In genomic region chr5:24821403-24821841, GRCm38 (mm10) we compare ENCODE assay signal across 11 mouse cellular contexts. TPM values are rescaled to one million over a fixed set of nuclear protein-coding genes. Genes with fewer than 3 reads are reported as not detected.
A peak's percentile ranks its signal among the peaks of the same experiment; 100 is the strongest.
DNase-seq lines count a peak whose midpoint lies in the region; ATAC-seq and TF ChIP-seq lines count a peak whose summit lies in the region.
"Had no signal": no experiment of that assay in that cellular context is flagged by ENCODE, and none has a peak within 500 bp of the region (broad histone marks: within the 10 kb centered on the region; RNA-seq: fewer than 3 reads in every experiment).

No protein-coding gene starts in this region.

- no peak overlapping the region for H3K4me3 ChIP-seq in lung, postnatal 0 days (ENCODE audit: low read depth, low read length)
- no peak overlapping the region for H3K4me3 ChIP-seq in stomach, embryonic 14.5 days (ENCODE audit: low read depth, low read length)
- H3K4me3 ChIP-seq: heart, adult 2 months; limb, embryonic 13.5 days had no signal

- ATAC-seq in frontal cortex, adult (ENCODE audit: low TSS enrichment): peak; percentile 68
- peak; percentile 49 for ATAC-seq in lung, postnatal 0 days
- ATAC-seq in stomach, embryonic 14.5 days (ENCODE audit: insufficient number of reproducible peaks, insufficient read depth, low FRiP score, low read depth): peak; percentile 61; the same call in 1 of the 2 replicates

- no peak overlapping the region for H3K9ac ChIP-seq in lung, postnatal 0 days (replicated peaks; ENCODE audit: low read depth)
- H3K9ac ChIP-seq in stomach, embryonic 14.5 days (replicated peaks; ENCODE audit: low read depth, low read length): no peak overlapping the region
- H3K9ac ChIP-seq: limb, embryonic 13.5 days had no signal

- no peak for TF ChIP-seq CTCF in lung, postnatal 0 days (IDR thresholded peaks at IDR 0.05)

- no peak overlapping the region for H3K4me2 ChIP-seq in lung, postnatal 0 days (replicated peaks; ENCODE audit: low read depth, low read length)
- no peak overlapping the region for H3K4me2 ChIP-seq in stomach, embryonic 14.5 days (replicated peaks; ENCODE audit: low read depth, low read length)
- H3K4me2 ChIP-seq: limb, embryonic 13.5 days had no signal

- TF ChIP-seq EP300 in lung, postnatal 0 days (IDR thresholded peaks at IDR 0.05): no peak

- peaks cover 5% of the 10 kb centered on the region; the same call in 1 of the 2 replicates for H3K36me3 ChIP-seq in lung, postnatal 0 days (ENCODE audit: insufficient read depth, low read length)
- peaks cover 13% of the 10 kb centered on the region for H3K36me3 ChIP-seq in stomach, embryonic 14.5 days (ENCODE audit: control insufficient read depth, insufficient read depth, low read length)

- 60% methylated on average over 3 of the region's 3 CpGs for WGBS in lung, postnatal 0 days
- WGBS in stomach, embryonic 14.5 days: 66% methylated on average over 3 of the region's 3 CpGs

- peaks cover 8% of the 10 kb centered on the region; the same call in 1 of the 2 replicates for H3K4me1 ChIP-seq in lung, postnatal 0 days (ENCODE audit: insufficient read depth, low read depth, low read length)
- H3K4me1 ChIP-seq in stomach, embryonic 14.5 days (ENCODE audit: control insufficient read depth, insufficient read depth, low read length): peaks cover 15% of the 10 kb centered on the region

- H3K27ac ChIP-seq in lung, postnatal 0 days (ENCODE audit: low read length): 0 out of 2 replicates have a peak overlapping the region, but pooled peaks have one; percentile 44
- no peak overlapping the region; the same call in 1 of the 2 replicates for H3K27ac ChIP-seq in stomach, embryonic 14.5 days (ENCODE audit: low read length)
- H3K27ac ChIP-seq: heart, adult 2 months; limb, embryonic 13.5 days had no signal

- no peaks in the 10 kb centered on the region for H3K27me3 ChIP-seq in lung, postnatal 0 days (replicated peaks; ENCODE audit: insufficient read depth, low read length)
- no peaks in the 10 kb centered on the region for H3K27me3 ChIP-seq in stomach, embryonic 14.5 days (ENCODE audit: control insufficient read depth, insufficient read depth, low read length)
- H3K27me3 ChIP-seq: limb, embryonic 13.5 days had no signal

- no peak for DNase-seq in frontal cortex, postnatal 10 days (ENCODE audit: low spot score in 2 of 2)
- peak; percentile 55 for DNase-seq in lung, postnatal 0 days (ENCODE audit: low spot score)
- no peak for DNase-seq in lung, postnatal 4 days
- peak; percentile 27 for DNase-seq in adrenal gland, postnatal 25 days
- no peak for DNase-seq in frontal cortex, postnatal 36 days (ENCODE audit: low spot score in 2 of 2)
- DNase-seq in MN1 (ENCODE audit: low spot score): no peak
- DNase-seq: kidney, postnatal 4 days had no signal

- H3K9me3 ChIP-seq in lung, postnatal 0 days (ENCODE audit: low read length): no peaks in the 10 kb centered on the region
- no peaks in the 10 kb centered on the region for H3K9me3 ChIP-seq in stomach, embryonic 14.5 days (ENCODE audit: control insufficient read depth, low read depth, low read length)
- H3K9me3 ChIP-seq: limb, embryonic 13.5 days had no signal

RNA-seq across cellular contexts. Expression of gene Rheb, which starts 21.0 kb away (rescaled TPM):
- polyA plus RNA-seq in lung, postnatal 0 days (2015; fragmentation: Nextera tagmentation; extraction: Ambion mirVana): 180 and 189 TPM in 2 replicates
- total RNA-seq in adrenal gland, postnatal 25 days (2021): 83.9 and 85.1 TPM in 2 replicates
- polyA plus RNA-seq in stomach, embryonic 14.5 days (2014; fragmentation: Nextera tagmentation; extraction: Ambion mirVana): 226 and 237 TPM in 2 replicates

Comparison
In these comparisons a context has a peak if more than half of its experiments do, and no peak if none do; other contexts are left out.
1. DNase-seq: peak in lung, postnatal 0 days (single experiment) and adrenal gland, postnatal 25 days (single experiment); none in frontal cortex, postnatal 10 days (0 of 2), lung, postnatal 4 days (0 of 2), frontal cortex, postnatal 36 days (0 of 2) and MN1 (single experiment).
2. Peak in every context shown above with its lines, with median percentiles within 50 percentile points of each other: ATAC-seq.